Mouse (Mus musculus): Measurements from ENCODE around the gene Gm21119.
"Not testable (repeated sequence)": the region's sequence is repeated elsewhere in the genome, so short reads cannot be mapped to it uniquely, and the experiment has no call there.

Gm21119 gene

DNA sequence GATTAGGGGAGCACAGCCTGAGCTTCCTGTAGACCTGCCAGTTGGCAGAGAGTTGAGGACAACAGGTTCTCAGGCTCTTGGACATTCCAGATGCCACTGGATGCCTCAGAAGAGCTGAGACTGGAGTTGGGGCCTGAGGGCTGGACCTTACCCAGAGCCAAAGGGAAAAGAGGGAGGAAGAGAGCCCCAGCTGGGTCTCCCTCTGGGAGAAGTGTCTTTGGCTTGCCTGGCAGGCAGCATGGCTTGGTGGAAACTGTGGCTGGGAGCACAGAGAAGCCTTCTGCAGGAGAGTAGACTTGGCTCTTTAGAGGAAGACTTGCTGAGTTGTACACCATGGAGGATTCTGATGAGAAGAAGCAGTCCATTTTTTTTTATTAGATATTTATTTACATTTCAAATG, 38.3 kb downstream of the Gm21119 start:
- DNase-seq (ENCODE audit: low read depth, low spot score) = not testable (repeated sequence)

DNA sequence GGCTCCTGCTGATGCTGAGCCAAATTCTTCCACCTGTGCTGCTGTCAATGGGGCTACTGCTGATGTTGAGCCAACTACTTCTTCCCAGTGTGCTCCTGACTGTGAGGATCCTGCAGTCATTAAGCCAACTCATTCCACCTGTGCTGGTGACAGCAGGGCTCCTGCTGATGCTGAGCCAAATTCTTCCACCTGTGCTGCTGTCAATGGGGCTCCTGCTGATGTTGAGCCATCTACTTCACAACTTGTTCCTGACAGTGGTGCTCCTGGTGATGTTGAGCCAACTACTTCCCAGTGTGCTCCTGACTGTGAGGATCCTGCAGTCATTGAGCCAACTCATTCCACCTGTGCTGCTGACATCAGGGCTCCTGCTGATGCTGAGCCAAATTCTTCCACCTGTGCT, 63.7 kb downstream of the Gm21119 start:
- not testable (repeated sequence) for DNase-seq (ENCODE audit: low read depth, low spot score)
